In genomic region chr17:49729856-49730255, GRCm38 (mm10) we compare ENCODE assay signal across 18 mouse cellular contexts.
DNase-seq lines count a peak whose midpoint lies in the region; TF ChIP-seq lines count a peak whose summit lies in the region.
"Had no signal": no experiment of that assay in that cellular context is flagged by ENCODE, and none has a peak within 500 bp of the region (broad histone marks: within the 10 kb centered on the region; RNA-seq: fewer than 3 reads in every experiment).

No protein-coding gene starts in this region.

- no peak overlapping the region for H3K4me3 ChIP-seq in kidney, adult 2 months (ENCODE audit: insufficient read depth, low read depth, low read length)

- peak; percentile 74 for DNase-seq in kidney, adult 2 months
- no peak for DNase-seq in kidney, adult 18-20 months
- peak; percentile 11 to 39 for DNase-seq in kidney, adult 8-10 months
- DNase-seq in kidney, postnatal 4 days = no peak
- peak; percentile 78 for DNase-seq in kidney, adult 9 months
- DNase-seq in kidney, postnatal 14 days = no peak
- DNase-seq: adrenal gland, adult 2 months; adrenal gland, adult 8-10 months; adrenal gland, postnatal 10 days; adrenal gland, postnatal 14 days; adrenal gland, postnatal 25 days; adrenal gland, postnatal 36 days; B cell, adult 2 months; cerebellum, adult 11 months; cerebellum, adult 11-12 months; cerebellum, adult 18-20 months had no signal

- WGBS in kidney, adult 2 months = 46% methylated on average over 1 of the region's 1 CpGs

- no peak for TF ChIP-seq CTCF in kidney, adult 2 months (conservative IDR thresholded peaks at IDR 0.05; ENCODE audit: insufficient read depth, insufficient read length, low read depth, low read length)

- peaks cover 21% of the 10 kb centered on the region for H3K4me1 ChIP-seq in kidney, adult 2 months (ENCODE audit: control insufficient read depth, insufficient read depth, low read length)

- TF ChIP-seq POLR2A in kidney, adult 2 months (IDR thresholded peaks at IDR 0.05; ENCODE audit: low read depth, low read length) = no peak

- H3K36me3 ChIP-seq in kidney, adult 2 months (ENCODE audit: control insufficient read depth, insufficient read depth, low read length) = no peaks in the 10 kb centered on the region
- H3K36me3 ChIP-seq: G1E had no signal

- peak overlapping the region; percentile 91 for H3K27ac ChIP-seq in kidney, adult 2 months (ENCODE audit: insufficient read depth, low read depth, low read length)

- no peaks in the 10 kb centered on the region for H3K27me3 ChIP-seq in kidney, adult 2 months (replicated peaks; ENCODE audit: control insufficient read depth, insufficient read depth, low read length)
- H3K27me3 ChIP-seq: Patski had no signal

Comparison
In these comparisons a context has a peak if more than half of its experiments do, and no peak if none do; other contexts are left out.
1. DNase-seq: peak in kidney, adult 2 months (single experiment), kidney, adult 8-10 months (2 of 2) and kidney, adult 9 months (single experiment); none in kidney, adult 18-20 months (single experiment), kidney, postnatal 4 days (0 of 2) and kidney, postnatal 14 days (single experiment).